Mouse (Mus musculus): ENCODE measurements around the gene Btbd35f5.
"Not testable (repeated sequence)": the region's sequence is repeated elsewhere in the genome, so short reads cannot be mapped to it uniquely, and the experiment has no call there.

Btbd35f5 gene

GRCm38 (mm10) chrX:32973597-32973996 lies at the start of gene Btbd35f5:
Gene Btbd35f5, plus strand, starts transcription at chrX:32973897.
- DNase-seq (ENCODE audit: low read depth, low spot score): not testable (repeated sequence)

GRCm38 (mm10) chrX:32941468-32941867 lies 32.2 kb upstream of the Btbd35f5 start, which contains the start of gene Gm21789:
Gene Gm21789, plus strand, starts transcription at chrX:32941768.
- DNase-seq (ENCODE audit: low read depth, low spot score): not testable (repeated sequence)
